Mouse (Mus musculus) midbrain, postnatal 0 days (tissue): ENCODE results near the gene Evi5. TPM values are rescaled to one million over a fixed set of nuclear protein-coding genes. Genes with fewer than 3 reads are reported as not detected.

Experiments
- ATAC-seq: fragments of 200-750 bp; cut with Nextera tagmentation; 2 replicates; pipeline ENCODE4 v1.8.0; 2017; ENCODE audit warnings: moderate number of reproducible peaks, mild to moderate bottlenecking, moderate TSS enrichment, moderate library complexity; ENCODE audit not compliant: low FRiP score
- DNase-seq: peaks from one replicate; pipeline ENCODE4 v3.0.0-alpha.2; 2015; ENCODE audit warnings: low spot score
- H3K27ac ChIP-seq: fragments of 300-500 bp; sonication (generic); 2 replicates; pipeline ENCODE4 v1.5.1; 2014; ENCODE audit warnings: low read depth, mild to moderate bottlenecking, low read length, mixed read lengths
- H3K27me3 ChIP-seq: fragments of 300-500 bp; sonication (generic); 2 replicates; pipeline ENCODE4 v1.6.1; 2014; ENCODE audit warnings: low read length, control low read depth, mixed read lengths; ENCODE audit not compliant: insufficient read depth
- H3K36me3 ChIP-seq: fragments of 300-500 bp; sonication (generic); 2 replicates; pipeline ENCODE4 v1.6.1; 2014; ENCODE audit warnings: low read length, control low read depth, mixed read lengths; ENCODE audit not compliant: insufficient read depth
- H3K4me1 ChIP-seq: fragments of 300-500 bp; sonication (generic); 2 replicates; pipeline ENCODE4 v1.6.1; 2014; ENCODE audit warnings: mild to moderate bottlenecking, control low read depth, antibody characterized with exemption, low read length, mixed read lengths; ENCODE audit not compliant: insufficient read depth
- H3K4me2 ChIP-seq: fragments of 300-500 bp; sonication (generic); 2 replicates; pipeline ENCODE4 v1.6.1; 2014; ENCODE audit warnings: low read depth, mild to moderate bottlenecking, low read length, mixed read lengths; ENCODE audit not compliant: poor library complexity, severe bottlenecking
- H3K4me3 ChIP-seq: fragments of 300-500 bp; sonication (generic); 2 replicates; pipeline ENCODE4 v1.5.1; 2014; ENCODE audit warnings: low read depth, mild to moderate bottlenecking, low read length, moderate library complexity
- H3K9ac ChIP-seq: fragments of 300-500 bp; sonication (generic); replicated peaks from 2 replicates; pipeline ENCODE4 v1.6.1; 2014; ENCODE audit warnings: mild to moderate bottlenecking, low read length, moderate library complexity, mixed read lengths; ENCODE audit not compliant: poor library complexity, severe bottlenecking
- H3K9me3 ChIP-seq: fragments of 300-500 bp; sonication (generic); 2 replicates; pipeline ENCODE4 v1.6.1; 2016; ENCODE audit warnings: low read length, control low read depth
- CTCF ChIP-seq: IDR thresholded peaks from 2 replicates; pipeline ENCODE4 v1.5.1; 2016; ENCODE audit warnings: antibody characterized with exemption, mild to moderate bottlenecking
- WGBS: fragments of 180-500 bp; shearing (Covaris S2); extraction: QIAGEN DNeasy Blood & Tissue Kit; methylation state at CpG from one replicate; pipeline ENCODE4 v1.1.7; 2014; 5-methylcytosine and 5-hydroxymethylcytosine counted together
- polyA plus RNA-seq: library from polyadenylated mRNA; unstranded; fragments of >200 nt; fragmentation: Nextera tagmentation; extraction: Ambion mirVana; gene quantifications from 2 replicates; pipeline ENCODE4 v1.2.1, GENCODE M21; 2015
- total RNA-seq: library from RNA; depleted of rRNA; stranded (reverse); fragments of >200 nt; gene quantifications from 2 replicates; pipeline ENCODE4 v1.2.3, GENCODE M21; 2014; rRNA removed

The Evi5 gene
- 47.1 and 68.6 TPM in 2 replicates for total RNA-seq
- polyA plus RNA-seq, result 53.1 and 55.0 TPM in 2 replicates

- Histone ChIP-seq H3K4me2 (no peak within 1 kb of the TSS), H3K4me1 (no peaks in the 10 kb centered on the region), H3K36me3 (no peaks in the 10 kb centered on the region), H3K4me3 (no peak within 1 kb of the TSS), H3K9me3 (no peaks in the 10 kb centered on the region), H3K9ac (no peak within 1 kb of the TSS), H3K27ac (no peak within 1 kb of the TSS), H3K27me3 (no peaks in the 10 kb centered on the region)
- DNase-seq (no peak), ATAC-seq (no peak)
- WGBS, result 52% methylated on average over 4 of the region's 4 CpGs
- TF ChIP-seq CTCF, result no peak
Measured at GRCm38 (mm10) chr5:107874561-107875260, at the start of gene Evi5. TSS of gene Evi5 (minus strand) at chr5:107875107.

DNA sequence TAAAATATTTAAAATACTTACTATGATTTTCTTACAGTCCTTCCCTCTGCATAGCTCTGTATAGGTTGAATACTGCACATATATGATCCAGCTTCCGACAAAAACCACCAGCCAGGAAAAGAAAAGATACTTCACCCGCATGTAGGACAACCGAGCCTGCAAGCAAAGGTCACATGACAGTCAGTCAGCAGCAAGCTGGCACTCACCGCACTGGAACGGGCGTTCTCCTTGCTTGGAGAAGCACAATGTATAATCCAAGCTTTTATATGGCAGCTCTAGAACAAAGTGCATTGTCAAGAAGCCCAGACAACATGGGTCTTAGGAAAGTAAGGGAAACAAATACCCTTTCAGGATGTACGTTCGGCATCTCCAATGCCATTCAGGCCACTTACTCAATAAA, 49.7 kb upstream of the Evi5 start:
- no peak for TF ChIP-seq CTCF
- Histone ChIP-seq H3K4me2 (no peak overlapping the region), H3K27ac (no peak overlapping the region), H3K4me1 (no peaks in the 10 kb centered on the region), H3K9ac (no peak overlapping the region), H3K4me3 (no peak overlapping the region), H3K9me3 (no peaks in the 10 kb centered on the region), H3K36me3 (peaks cover 4% of the 10 kb centered on the region; the same call in 1 of the 2 replicates), H3K27me3 (no peaks in the 10 kb centered on the region)
- no peak for ATAC-seq
- 58% methylated on average over 8 of the region's 8 CpGs for WGBS
- no peak for DNase-seq

DNA sequence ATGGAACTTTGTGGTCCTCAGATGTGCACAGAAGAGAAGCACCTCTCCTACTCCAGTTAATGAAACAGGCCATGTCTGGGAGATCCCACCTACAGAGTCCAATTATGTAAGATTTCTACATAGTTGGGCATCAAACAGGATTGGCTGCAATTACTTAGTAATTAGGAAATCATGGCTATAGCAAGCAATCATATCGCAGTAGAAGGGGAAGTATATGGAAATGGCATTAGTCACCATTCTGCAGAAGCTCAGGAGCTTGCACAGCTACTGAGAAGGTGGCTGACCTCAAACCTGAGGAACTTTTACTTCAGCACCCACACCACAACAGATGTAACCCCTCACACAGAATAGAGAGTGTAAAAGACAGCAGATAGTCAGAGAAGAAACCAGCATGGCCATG, 47.9 kb upstream of the Evi5 start:
- Histone ChIP-seq H3K27ac (no peak overlapping the region), H3K9ac (no peak overlapping the region), H3K4me1 (no peaks in the 10 kb centered on the region), H3K27me3 (no peaks in the 10 kb centered on the region), H3K4me3 (no peak overlapping the region), H3K9me3 (no peaks in the 10 kb centered on the region), H3K4me2 (no peak overlapping the region), H3K36me3 (peaks cover 4% of the 10 kb centered on the region; the same call in 1 of the 2 replicates)
- WGBS, result 83% methylated on average over 1 of the region's 1 CpGs
- no peak for TF ChIP-seq CTCF
- DNase-seq (no peak), ATAC-seq (no peak)

DNA sequence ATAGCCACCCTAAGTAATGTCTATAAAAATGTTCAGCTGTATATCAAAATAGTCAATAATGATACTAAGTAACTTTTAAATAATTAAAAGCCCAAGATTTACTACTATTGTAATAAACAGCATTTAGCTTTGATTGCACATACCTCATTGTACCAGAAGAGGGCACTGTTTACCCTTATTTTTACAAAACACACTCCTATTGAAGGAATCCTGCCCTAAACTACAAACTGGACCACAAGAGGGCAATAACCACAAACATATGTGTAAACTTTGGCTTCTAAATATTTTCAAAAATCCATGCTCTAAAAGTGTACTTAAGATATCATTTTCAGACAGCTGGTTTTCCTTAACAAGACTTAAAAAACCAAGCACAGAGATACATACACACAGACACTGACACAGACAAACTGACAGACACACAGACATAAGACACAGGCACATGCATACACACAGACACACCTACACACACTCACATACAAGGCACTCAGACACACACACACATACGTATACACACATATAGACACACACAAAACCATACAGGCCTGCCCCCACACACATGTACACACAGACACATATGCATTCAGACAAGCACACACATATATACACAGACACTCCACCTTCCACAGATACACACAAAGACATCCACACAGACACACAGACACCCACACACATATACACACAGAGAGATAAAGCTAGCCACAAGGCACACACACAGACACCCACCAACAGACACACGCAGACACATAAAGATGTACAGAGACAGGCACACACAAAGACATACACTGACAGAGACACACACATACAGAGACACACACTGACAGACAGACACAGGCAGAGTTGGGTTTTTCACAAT, 46.7 kb upstream of the Evi5 start:
- H3K9ac ChIP-seq, result no peak overlapping the region
- 77% methylated on average over 2 of the region's 2 CpGs for WGBS
- no peaks in the 10 kb centered on the region for H3K4me1 ChIP-seq
- peaks cover 4% of the 10 kb centered on the region; the same call in 1 of the 2 replicates for H3K36me3 ChIP-seq
- no peaks in the 10 kb centered on the region for H3K9me3 ChIP-seq
- no peak overlapping the region for H3K4me2 ChIP-seq
- ATAC-seq (peak; percentile 65; the same call in 1 of the 2 replicates), DNase-seq (peak; percentile 86)
- no peak overlapping the region for H3K27ac ChIP-seq
- no peak overlapping the region for H3K4me3 ChIP-seq
- TF ChIP-seq CTCF, result peak; percentile 94
- H3K27me3 ChIP-seq, result no peaks in the 10 kb centered on the region

GRCm38 (mm10) chr5:107915280-107915679, 40.4 kb upstream of the Evi5 start:
- Histone ChIP-seq H3K4me3 (no peak overlapping the region), H3K4me2 (no peak overlapping the region), H3K27me3 (no peaks in the 10 kb centered on the region), H3K27ac (no peak overlapping the region), H3K36me3 (peaks cover 6% of the 10 kb centered on the region; the same call in 1 of the 2 replicates), H3K4me1 (no peaks in the 10 kb centered on the region), H3K9me3 (no peaks in the 10 kb centered on the region), H3K9ac (no peak overlapping the region)
- 39% methylated on average over 4 of the region's 4 CpGs for WGBS
- no peak for ATAC-seq
- DNase-seq, result no peak
- no peak for TF ChIP-seq CTCF

DNA sequence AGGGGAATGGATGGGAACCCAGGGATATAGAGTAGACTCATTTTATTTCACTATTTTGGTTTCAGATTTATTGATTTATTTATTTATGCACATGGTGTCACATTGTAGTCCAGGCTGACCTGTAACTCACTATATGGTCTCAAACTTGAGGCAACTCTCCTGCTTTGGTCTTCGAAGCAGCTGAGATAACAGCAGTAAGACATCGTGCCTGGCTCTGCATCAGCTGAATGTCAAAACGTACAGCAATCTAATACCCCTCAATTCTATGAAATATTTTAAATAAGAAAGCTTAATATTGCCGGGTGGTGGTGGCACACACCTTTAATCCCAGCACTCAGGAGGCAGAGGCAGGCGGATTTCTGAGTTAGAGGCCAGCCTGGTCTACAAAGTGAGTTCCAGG, 36.1 kb upstream of the Evi5 start:
- Histone ChIP-seq H3K4me2 (no peak overlapping the region), H3K4me3 (no peak overlapping the region), H3K27ac (no peak overlapping the region), H3K4me1 (no peaks in the 10 kb centered on the region), H3K9ac (no peak overlapping the region), H3K9me3 (no peaks in the 10 kb centered on the region), H3K36me3 (peaks cover 24% of the 10 kb centered on the region), H3K27me3 (no peaks in the 10 kb centered on the region)
- WGBS, result 87% methylated on average over 4 of the region's 5 CpGs
- no peak for TF ChIP-seq CTCF
- ATAC-seq (no peak), DNase-seq (no peak)
